Mouse (Mus musculus): ENCODE measurements around the gene Fgd1. TPM values are rescaled to one million over a fixed set of nuclear protein-coding genes. Genes with fewer than 3 reads are reported as not detected.

Fgd1 gene
- polyA plus RNA-seq, 1 experiment: 9.9 TPM

DNA sequence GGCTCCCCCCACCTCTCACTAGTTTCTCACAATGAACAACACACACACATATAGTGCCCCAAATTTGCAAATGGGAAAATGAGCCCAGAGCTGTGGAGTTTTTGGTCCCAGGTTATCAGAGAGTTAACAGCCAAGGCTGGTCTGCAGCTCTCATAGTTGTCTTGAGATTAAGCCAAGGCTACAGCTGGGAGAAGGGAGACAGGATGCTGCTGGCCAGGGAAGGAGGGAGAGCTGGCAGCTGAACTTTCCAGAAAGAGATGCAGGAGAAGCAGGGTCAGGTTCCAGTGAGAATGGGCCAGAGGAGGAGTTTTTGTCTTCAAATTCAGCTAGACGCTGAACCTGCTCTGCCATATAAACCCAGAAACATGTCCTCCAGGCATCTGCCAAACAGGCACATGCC is 13.4 kb downstream of the Fgd1 start:
- Histone ChIP-seq H3K36me3 (ENCODE audit: control insufficient read depth, insufficient read depth, low read length) (no peaks in the 10 kb centered on the region), H3K4me1 (ENCODE audit: control insufficient read depth, insufficient read depth, low read length) (no peaks in the 10 kb centered on the region), H3K4me3 (ENCODE audit: insufficient read depth, low read depth, low read length) (no peak overlapping the region), H3K27me3 (replicated peaks; ENCODE audit: control insufficient read depth, insufficient read depth, low read length) (no peaks in the 10 kb centered on the region), H3K27ac (ENCODE audit: insufficient read depth, low read depth, low read length) (no peak overlapping the region)
- WGBS: 82% methylated on average over 1 of the region's 1 CpGs
- TF ChIP-seq POLR2A (IDR thresholded peaks at IDR 0.05; ENCODE audit: low read depth, low read length): no peak
- TF ChIP-seq CTCF (conservative IDR thresholded peaks at IDR 0.05; ENCODE audit: insufficient read depth, insufficient read length, low read depth, low read length): no peak
- DNase-seq: peak; percentile 4

DNA sequence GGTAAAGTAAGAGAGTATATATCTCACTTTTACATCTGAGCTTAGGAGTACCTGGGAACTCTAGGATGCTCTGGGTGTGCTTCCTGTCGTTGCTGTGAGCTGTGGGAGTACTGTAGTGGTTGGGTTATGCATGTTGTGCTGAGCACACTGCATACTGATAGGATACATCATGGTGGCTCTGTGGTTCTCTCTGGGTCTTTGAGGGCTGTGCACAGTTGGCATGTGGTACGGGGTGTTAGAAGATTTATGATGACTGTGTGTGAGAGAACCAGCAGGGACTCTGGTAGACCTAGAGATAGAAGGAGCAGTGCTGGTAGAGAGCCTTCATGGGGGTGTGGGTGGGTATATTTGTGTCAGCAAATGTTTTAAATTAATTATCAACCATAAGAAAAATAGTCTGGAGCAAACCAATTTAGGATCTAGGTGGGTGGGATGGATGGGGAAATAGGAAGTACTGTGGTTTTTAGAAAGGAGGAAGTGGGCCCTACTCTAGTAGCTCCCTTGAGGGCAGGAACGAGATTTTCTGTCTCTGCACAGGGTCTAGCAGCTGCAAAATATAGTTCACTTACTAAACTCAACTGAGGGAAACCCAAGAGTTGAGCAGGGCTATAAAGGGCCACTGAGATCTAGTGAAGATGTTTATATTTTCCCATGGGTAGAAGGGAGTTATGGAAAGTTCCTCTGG is 15.8 kb downstream of the Fgd1 start:
- 42% methylated on average over 3 of the region's 3 CpGs for WGBS
- Histone ChIP-seq H3K27me3 (replicated peaks; ENCODE audit: control insufficient read depth, insufficient read depth, low read length) (no peaks in the 10 kb centered on the region), H3K27ac (ENCODE audit: insufficient read depth, low read depth, low read length) (no peak overlapping the region), H3K4me1 (ENCODE audit: control insufficient read depth, insufficient read depth, low read length) (no peaks in the 10 kb centered on the region), H3K36me3 (ENCODE audit: control insufficient read depth, insufficient read depth, low read length) (no peaks in the 10 kb centered on the region), H3K4me3 (ENCODE audit: insufficient read depth, low read depth, low read length) (no peak overlapping the region)
- no peak for TF ChIP-seq POLR2A (IDR thresholded peaks at IDR 0.05; ENCODE audit: low read depth, low read length)
- no peak for TF ChIP-seq CTCF (conservative IDR thresholded peaks at IDR 0.05; ENCODE audit: insufficient read depth, insufficient read length, low read depth, low read length)
- no peak for DNase-seq

DNA sequence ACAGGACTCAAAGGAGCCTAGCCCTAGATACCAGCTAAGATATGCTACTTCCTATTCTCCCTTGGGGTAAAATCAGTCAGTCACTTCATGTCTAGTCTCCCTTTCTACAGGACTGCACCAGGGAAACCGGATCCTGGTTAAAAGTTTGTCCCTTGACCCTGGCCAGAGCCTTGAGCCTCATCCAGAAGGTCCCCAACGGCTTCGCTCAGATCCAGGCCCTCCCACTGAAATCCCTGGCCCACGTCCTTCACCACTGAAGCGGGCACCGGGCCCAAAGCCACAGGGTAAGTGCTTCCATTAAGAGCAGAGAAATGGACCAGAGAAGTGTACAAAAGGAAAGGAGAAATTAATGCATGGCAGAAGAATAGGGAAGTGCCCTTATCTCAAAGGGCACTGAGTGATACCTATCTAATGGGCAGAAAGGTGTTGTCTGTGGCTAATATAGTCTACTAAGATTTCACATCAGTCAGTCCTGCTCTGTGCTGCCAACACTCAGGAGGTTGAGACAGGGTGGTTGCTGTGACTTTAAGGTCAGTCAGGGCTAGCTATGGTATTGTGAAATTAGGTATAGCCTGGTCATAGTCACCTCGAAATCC is 20.2 kb downstream of the Fgd1 start:
- DNase-seq: peak; percentile 12
- Histone ChIP-seq H3K27ac (ENCODE audit: insufficient read depth, low read depth, low read length) (no peak overlapping the region), H3K27me3 (replicated peaks; ENCODE audit: control insufficient read depth, insufficient read depth, low read length) (no peaks in the 10 kb centered on the region), H3K36me3 (ENCODE audit: control insufficient read depth, insufficient read depth, low read length) (no peaks in the 10 kb centered on the region), H3K4me3 (ENCODE audit: insufficient read depth, low read depth, low read length) (no peak overlapping the region), H3K4me1 (ENCODE audit: control insufficient read depth, insufficient read depth, low read length) (no peaks in the 10 kb centered on the region)
- TF ChIP-seq CTCF (conservative IDR thresholded peaks at IDR 0.05; ENCODE audit: insufficient read depth, insufficient read length, low read depth, low read length) (no peak), POLR2A (IDR thresholded peaks at IDR 0.05; ENCODE audit: low read depth, low read length) (no peak)
- 51% methylated on average over 7 of the region's 7 CpGs for WGBS

DNA sequence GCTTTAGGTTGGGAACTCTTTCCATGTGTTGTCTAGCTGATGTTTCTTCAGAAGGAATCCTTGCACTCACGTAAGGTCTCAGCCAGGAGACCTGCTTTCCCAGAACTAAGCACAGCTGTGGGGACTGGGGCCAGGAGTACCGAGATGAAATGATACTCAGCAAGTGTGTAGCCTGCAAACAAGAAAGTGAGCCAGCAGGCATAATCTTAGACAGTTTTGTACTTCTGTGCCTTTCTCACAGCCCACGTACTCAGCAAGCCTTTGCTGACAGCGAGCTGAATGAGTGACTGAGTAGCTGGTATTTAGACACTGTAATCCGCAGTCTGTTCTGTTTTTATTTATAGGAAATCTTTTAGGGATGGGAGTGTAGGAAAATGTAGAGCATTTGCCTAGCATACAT is 21.9 kb downstream of the Fgd1 start:
- H3K27me3 ChIP-seq (replicated peaks; ENCODE audit: control insufficient read depth, insufficient read depth, low read length): no peaks in the 10 kb centered on the region
- no peak for TF ChIP-seq POLR2A (IDR thresholded peaks at IDR 0.05; ENCODE audit: low read depth, low read length)
- no peak for TF ChIP-seq CTCF (conservative IDR thresholded peaks at IDR 0.05; ENCODE audit: insufficient read depth, insufficient read length, low read depth, low read length)
- no peak overlapping the region for H3K4me3 ChIP-seq (ENCODE audit: insufficient read depth, low read depth, low read length)
- WGBS: 93% methylated on average over 5 of the region's 5 CpGs
- no peaks in the 10 kb centered on the region for H3K36me3 ChIP-seq (ENCODE audit: control insufficient read depth, insufficient read depth, low read length)
- DNase-seq: no peak
- no peak overlapping the region for H3K27ac ChIP-seq (ENCODE audit: insufficient read depth, low read depth, low read length)
- no peaks in the 10 kb centered on the region for H3K4me1 ChIP-seq (ENCODE audit: control insufficient read depth, insufficient read depth, low read length)

GRCm38 (mm10) chrX:151076007-151076406 is 30.1 kb downstream of the Fgd1 start:
- TF ChIP-seq POLR2A (IDR thresholded peaks at IDR 0.05; ENCODE audit: low read depth, low read length): no peak
- TF ChIP-seq CTCF (conservative IDR thresholded peaks at IDR 0.05; ENCODE audit: insufficient read depth, insufficient read length, low read depth, low read length): no peak
- no peaks in the 10 kb centered on the region for H3K36me3 ChIP-seq (ENCODE audit: control insufficient read depth, insufficient read depth, low read length)
- WGBS: 92% methylated on average over 5 of the region's 5 CpGs

DNA sequence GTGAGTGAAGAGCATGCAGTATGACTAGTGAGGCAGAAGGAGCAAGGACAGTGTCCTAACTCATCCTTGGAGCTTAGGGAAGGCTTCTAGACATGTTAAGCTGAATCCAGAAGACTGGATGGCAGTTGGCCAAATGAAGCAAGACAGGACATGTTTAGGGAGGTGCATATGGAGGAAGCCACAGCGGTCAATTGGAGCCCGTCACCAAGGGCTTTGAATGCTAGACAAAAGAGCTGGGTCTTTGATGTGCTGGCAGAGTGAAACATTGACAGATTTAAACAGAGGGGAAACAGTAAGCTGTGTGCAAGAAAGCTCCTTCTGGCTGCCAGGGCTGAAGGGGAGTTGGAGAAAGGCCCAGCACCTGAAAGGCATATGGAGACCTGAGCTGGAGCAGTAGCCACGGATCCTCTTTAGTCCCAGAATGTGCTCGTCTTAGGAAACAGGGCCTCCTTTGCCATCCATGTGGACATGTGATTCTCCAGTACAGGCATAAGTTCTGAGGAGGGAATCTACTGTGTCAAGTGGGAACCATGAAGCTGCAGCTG is 31.1 kb downstream of the Fgd1 start:
- WGBS: 78% methylated on average over 4 of the region's 4 CpGs
- TF ChIP-seq CTCF (conservative IDR thresholded peaks at IDR 0.05; ENCODE audit: insufficient read depth, insufficient read length, low read depth, low read length) (no peak), POLR2A (IDR thresholded peaks at IDR 0.05; ENCODE audit: low read depth, low read length) (no peak)
- no peak overlapping the region for H3K27ac ChIP-seq (ENCODE audit: insufficient read depth, low read depth, low read length)
- DNase-seq: no peak
- H3K36me3 ChIP-seq (ENCODE audit: control insufficient read depth, insufficient read depth, low read length): no peaks in the 10 kb centered on the region
- H3K4me3 ChIP-seq (ENCODE audit: insufficient read depth, low read depth, low read length): no peak overlapping the region
- no peaks in the 10 kb centered on the region for H3K27me3 ChIP-seq (replicated peaks; ENCODE audit: control insufficient read depth, insufficient read depth, low read length)
- H3K4me1 ChIP-seq (ENCODE audit: control insufficient read depth, insufficient read depth, low read length): no peaks in the 10 kb centered on the region

More at GRCm38 (mm10) chrX:151076007-151076406, 30.1 kb downstream of the Fgd1 start:
- no peak overlapping the region for H3K27ac ChIP-seq (ENCODE audit: insufficient read depth, low read depth, low read length)
- H3K4me3 ChIP-seq (ENCODE audit: insufficient read depth, low read depth, low read length): no peak overlapping the region
- no peak for DNase-seq
- no peaks in the 10 kb centered on the region for H3K4me1 ChIP-seq (ENCODE audit: control insufficient read depth, insufficient read depth, low read length)
- H3K27me3 ChIP-seq (replicated peaks; ENCODE audit: control insufficient read depth, insufficient read depth, low read length): no peaks in the 10 kb centered on the region

DNA sequence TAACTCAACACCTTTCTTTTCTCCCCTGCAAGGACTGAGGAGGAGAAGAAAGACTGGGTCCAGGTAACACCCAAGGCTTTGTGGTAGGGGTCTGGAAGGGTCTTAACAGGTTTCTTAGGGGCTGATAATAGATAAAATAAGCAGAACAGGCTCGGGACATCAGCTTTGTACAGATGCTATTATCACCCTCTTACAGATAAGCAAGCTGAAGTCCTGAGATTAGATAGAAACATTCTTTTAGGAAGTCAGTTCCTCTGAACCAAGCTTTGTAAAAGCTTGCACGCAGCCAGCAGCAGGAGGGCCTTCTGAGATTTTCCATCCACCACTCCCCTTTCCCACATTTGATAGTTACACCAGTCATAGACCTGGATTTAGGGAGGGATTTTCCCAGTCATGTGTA is 39.6 kb downstream of the Fgd1 start:
- 85% methylated on average over 2 of the region's 2 CpGs for WGBS
- no peaks in the 10 kb centered on the region for H3K36me3 ChIP-seq (ENCODE audit: control insufficient read depth, insufficient read depth, low read length)
- H3K27ac ChIP-seq (ENCODE audit: insufficient read depth, low read depth, low read length): no peak overlapping the region
- H3K4me1 ChIP-seq (ENCODE audit: control insufficient read depth, insufficient read depth, low read length): no peaks in the 10 kb centered on the region
- no peaks in the 10 kb centered on the region for H3K27me3 ChIP-seq (replicated peaks; ENCODE audit: control insufficient read depth, insufficient read depth, low read length)
- DNase-seq: no peak
- H3K4me3 ChIP-seq (ENCODE audit: insufficient read depth, low read depth, low read length): no peak overlapping the region
- no peak for TF ChIP-seq POLR2A (IDR thresholded peaks at IDR 0.05; ENCODE audit: low read depth, low read length)
- no peak for TF ChIP-seq CTCF (conservative IDR thresholded peaks at IDR 0.05; ENCODE audit: insufficient read depth, insufficient read length, low read depth, low read length)
